Mouse (Mus musculus) limb, embryonic 13.5 days (tissue): ENCODE measurements around the gene Chsy1. TPM values are rescaled to one million over a fixed set of nuclear protein-coding genes. Genes with fewer than 3 reads are reported as not detected.

Experiments
- ATAC-seq: fragments of 200-750 bp; cut with Nextera tagmentation; 2 replicates; pipeline ENCODE4 v1.8.0; 2017; ENCODE audit warnings: low read depth, moderate number of reproducible peaks, moderate TSS enrichment; ENCODE audit not compliant: low FRiP score
- H3K27ac ChIP-seq: fragments of 300-500 bp; sonication (generic); 2 replicates; pipeline ENCODE4 v1.5.1; 2015; ENCODE audit warnings: inconsistent platforms, mild to moderate bottlenecking, moderate library complexity
- H3K27me3 ChIP-seq: fragments of 300-500 bp; sonication (generic); 2 replicates; pipeline ENCODE4 v1.6.1; 2015; ENCODE audit warnings: mild to moderate bottlenecking, inconsistent platforms
- H3K36me3 ChIP-seq: fragments of 300-500 bp; sonication (generic); 2 replicates; pipeline ENCODE4 v1.6.1; 2015; ENCODE audit warnings: inconsistent platforms, mild to moderate bottlenecking, moderate library complexity
- H3K4me1 ChIP-seq: fragments of 300-500 bp; sonication (generic); 2 replicates; pipeline ENCODE4 v1.6.1; 2015; ENCODE audit warnings: inconsistent platforms
- H3K4me2 ChIP-seq: fragments of 300-500 bp; sonication (generic); replicated peaks from 2 replicates; pipeline ENCODE4 v1.6.1; 2015; ENCODE audit warnings: inconsistent platforms, mild to moderate bottlenecking, moderate library complexity
- H3K4me3 ChIP-seq: fragments of 300-500 bp; sonication (generic); 2 replicates; pipeline ENCODE4 v1.5.1; 2015; ENCODE audit warnings: moderate library complexity, mild to moderate bottlenecking, inconsistent platforms
- H3K9ac ChIP-seq: fragments of 300-500 bp; sonication (generic); 2 replicates; pipeline ENCODE4 v1.6.1; 2015; ENCODE audit warnings: mild to moderate bottlenecking, inconsistent platforms
- H3K9me3 ChIP-seq: fragments of 300-500 bp; sonication (generic); 2 replicates; pipeline ENCODE4 v1.6.1; 2016; ENCODE audit warnings: inconsistent platforms
- WGBS: fragments of 180-500 bp; shearing (Covaris S2); methylation state at CpG from one replicate; pipeline ENCODE4 v1.1.7; 2015; 5-methylcytosine and 5-hydroxymethylcytosine counted together
- polyA plus RNA-seq: library from polyadenylated mRNA; unstranded; fragments of >200 nt; fragmentation: Nextera tagmentation; extraction: Ambion mirVana; gene quantifications from 2 replicates; pipeline ENCODE4 v1.2.1, GENCODE M21; 2015

The Chsy1 gene
- 24.9 and 26.4 TPM in 2 replicates for polyA plus RNA-seq

GRCm38 (mm10) chr7:66108961-66109854 is at the start of gene Chsy1:
Chsy1 (plus strand) TSS chr7:66109515.
- H3K4me2 ChIP-seq, result peak within 1 kb of the TSS; percentile 73
- peak; percentile 90 for ATAC-seq
- 0 out of 2 replicates have a peak, but pooled peaks cover 2% of the 10 kb centered on the region for H3K36me3 ChIP-seq
- H3K27me3 ChIP-seq, result no peaks in the 10 kb centered on the region
- peak within 1 kb of the TSS; percentile 94 for H3K27ac ChIP-seq
- peak within 1 kb of the TSS; percentile 98 for H3K9ac ChIP-seq
- WGBS, result under 1% methylated on average over 94 of the region's 123 CpGs
- H3K9me3 ChIP-seq, result no peaks in the 10 kb centered on the region
- H3K4me3 ChIP-seq, result peak within 1 kb of the TSS; percentile 97
- H3K4me1 ChIP-seq, result peaks cover 47% of the 10 kb centered on the region

- Histone ChIP-seq H3K36me3 (peaks cover 27% of the 10 kb centered on the region), H3K27me3 (no peaks in the 10 kb centered on the region), H3K9ac (peak overlapping the region; percentile 92), H3K4me1 (peaks cover 17% of the 10 kb centered on the region), H3K9me3 (no peaks in the 10 kb centered on the region), H3K4me3 (peak overlapping the region; percentile 98), H3K4me2 (peak overlapping the region; percentile 89), H3K27ac (peak overlapping the region; percentile 80)
- WGBS, result under 1% methylated on average over 64 of the region's 64 CpGs
- ATAC-seq, result peak; percentile 95
Observed at GRCm38 (mm10) chr7:66060066-66060956, 49.0 kb upstream of the Chsy1 start.

GRCm38 (mm10) chr7:66061057-66061456 is 48.3 kb upstream of the Chsy1 start:
- H3K9me3 ChIP-seq, result no peaks in the 10 kb centered on the region
- H3K27ac ChIP-seq, result no peak overlapping the region; the same call in 1 of the 2 replicates
- WGBS, result under 1% methylated on average over 14 of the region's 14 CpGs
- no peak for ATAC-seq
- H3K9ac ChIP-seq, result peak overlapping the region; percentile 92
- H3K36me3 ChIP-seq, result peaks cover 32% of the 10 kb centered on the region
- H3K27me3 ChIP-seq, result no peaks in the 10 kb centered on the region
- peak overlapping the region; percentile 89 for H3K4me2 ChIP-seq
- H3K4me1 ChIP-seq, result peaks cover 17% of the 10 kb centered on the region
- H3K4me3 ChIP-seq, result peak overlapping the region; percentile 98

- 19% methylated on average over 2 of the region's 2 CpGs for WGBS
- Histone ChIP-seq H3K4me2 (no peak overlapping the region), H3K9me3 (no peaks in the 10 kb centered on the region), H3K27ac (no peak overlapping the region), H3K4me1 (peaks cover 32% of the 10 kb centered on the region), H3K4me3 (no peak overlapping the region), H3K9ac (no peak overlapping the region), H3K36me3 (peaks cover 57% of the 10 kb centered on the region), H3K27me3 (no peaks in the 10 kb centered on the region)
- no peak for ATAC-seq
Observed at GRCm38 (mm10) chr7:66076411-66076810, 32.9 kb upstream of the Chsy1 start.

- H3K9me3 ChIP-seq, result no peaks in the 10 kb centered on the region
- peak within 1 kb of the TSS; percentile 85 for H3K9ac ChIP-seq
- H3K27me3 ChIP-seq, result no peaks in the 10 kb centered on the region
- H3K4me3 ChIP-seq, result peak within 1 kb of the TSS; percentile 87
- H3K27ac ChIP-seq, result peak within 1 kb of the TSS; percentile 44; the same call in 1 of the 2 replicates
- H3K36me3 ChIP-seq, result peaks cover 51% of the 10 kb centered on the region
- H3K4me1 ChIP-seq, result peaks cover 36% of the 10 kb centered on the region
- H3K4me2 ChIP-seq, result peak within 1 kb of the TSS; percentile 86
- ATAC-seq, result peak; percentile 99
- WGBS, result under 1% methylated on average over 65 of the region's 65 CpGs
Observed at GRCm38 (mm10) chr7:66079364-66080230, 29.7 kb upstream of the Chsy1 start, which contains the start of gene Selenos. Selenos (plus strand) TSS chr7:66079649.

- H3K27me3 ChIP-seq, result no peaks in the 10 kb centered on the region
- H3K9me3 ChIP-seq, result no peaks in the 10 kb centered on the region
- H3K27ac ChIP-seq, result peak overlapping the region; percentile 44; the same call in 1 of the 2 replicates
- no peak for ATAC-seq
- H3K4me3 ChIP-seq, result peak overlapping the region; percentile 87
- peak overlapping the region; percentile 86 for H3K4me2 ChIP-seq
- peak overlapping the region; percentile 85 for H3K9ac ChIP-seq
- H3K4me1 ChIP-seq, result peaks cover 36% of the 10 kb centered on the region
- 37% methylated on average over 5 of the region's 5 CpGs for WGBS
- H3K36me3 ChIP-seq, result peaks cover 51% of the 10 kb centered on the region
Observed at GRCm38 (mm10) chr7:66080231-66080613, 29.1 kb upstream of the Chsy1 start.

- peaks cover 69% of the 10 kb centered on the region for H3K36me3 ChIP-seq
- WGBS, result 89% methylated on average over 6 of the region's 6 CpGs
Observed at GRCm38 (mm10) chr7:66083757-66084156, 25.6 kb upstream of the Chsy1 start.

GRCm38 (mm10) chr7:66084546-66084945 is 24.8 kb upstream of the Chsy1 start:
- ATAC-seq, result no peak
- H3K27ac ChIP-seq, result no peak overlapping the region
- H3K9ac ChIP-seq, result no peak overlapping the region
- no peak overlapping the region for H3K4me3 ChIP-seq
- 88% methylated on average over 7 of the region's 7 CpGs for WGBS
- no peaks in the 10 kb centered on the region for H3K27me3 ChIP-seq
- peaks cover 75% of the 10 kb centered on the region for H3K36me3 ChIP-seq
- peaks cover 17% of the 10 kb centered on the region for H3K4me1 ChIP-seq
- H3K4me2 ChIP-seq, result no peak overlapping the region
- H3K9me3 ChIP-seq, result no peaks in the 10 kb centered on the region

More at GRCm38 (mm10) chr7:66083757-66084156, 25.6 kb upstream of the Chsy1 start:
- no peak overlapping the region for H3K4me2 ChIP-seq
- no peak overlapping the region for H3K4me3 ChIP-seq
- ATAC-seq, result no peak
- H3K9me3 ChIP-seq, result no peaks in the 10 kb centered on the region
- H3K4me1 ChIP-seq, result peaks cover 20% of the 10 kb centered on the region
- H3K27me3 ChIP-seq, result no peaks in the 10 kb centered on the region
- H3K9ac ChIP-seq, result no peak overlapping the region
- no peak overlapping the region for H3K27ac ChIP-seq

- H3K4me3 ChIP-seq, result no peak overlapping the region
- no peaks in the 10 kb centered on the region for H3K27me3 ChIP-seq
- no peak overlapping the region for H3K4me2 ChIP-seq
- H3K36me3 ChIP-seq, result peaks cover 98% of the 10 kb centered on the region
- no peak for ATAC-seq
- 86% methylated on average over 4 of the region's 4 CpGs for WGBS
- H3K4me1 ChIP-seq, result no peaks in the 10 kb centered on the region
- no peak overlapping the region for H3K27ac ChIP-seq
- no peak overlapping the region for H3K9ac ChIP-seq
- no peaks in the 10 kb centered on the region for H3K9me3 ChIP-seq
Observed at GRCm38 (mm10) chr7:66087652-66088051, 21.7 kb upstream of the Chsy1 start.

- ATAC-seq, result no peak
- no peak overlapping the region for H3K4me2 ChIP-seq
- H3K27me3 ChIP-seq, result no peaks in the 10 kb centered on the region
- H3K27ac ChIP-seq, result no peak overlapping the region
- no peaks in the 10 kb centered on the region for H3K9me3 ChIP-seq
- peaks cover 98% of the 10 kb centered on the region for H3K36me3 ChIP-seq
- no peaks in the 10 kb centered on the region for H3K4me1 ChIP-seq
- WGBS, result 85% methylated on average over 2 of the region's 2 CpGs
- no peak overlapping the region for H3K9ac ChIP-seq
- H3K4me3 ChIP-seq, result no peak overlapping the region
Observed at GRCm38 (mm10) chr7:66088077-66088476, 21.2 kb upstream of the Chsy1 start.

GRCm38 (mm10) chr7:66090676-66091190 is 18.6 kb upstream of the Chsy1 start:
- Histone ChIP-seq H3K9me3 (no peaks in the 10 kb centered on the region), H3K4me1 (no peaks in the 10 kb centered on the region), H3K36me3 (peaks cover 74% of the 10 kb centered on the region), H3K27me3 (no peaks in the 10 kb centered on the region), H3K4me3 (no peak overlapping the region), H3K27ac (no peak overlapping the region), H3K4me2 (no peak overlapping the region), H3K9ac (no peak overlapping the region)
- WGBS, result 90% methylated on average over 11 of the region's 11 CpGs
- ATAC-seq, result no peak
